Mouse (Mus musculus) frontal cortex, adult 2 months (tissue): ENCODE data around the gene Gart. TPM values are rescaled to one million over a fixed set of nuclear protein-coding genes. Genes with fewer than 3 reads are reported as not detected.

ENCODE experiments used
- DNase-seq, 2 experiments: peaks; one replicate each; pipeline ENCODE4 v3.0.0; 2022; ENCODE audit warnings: low spot score in 1 of 2; ENCODE audit errors: extremely low spot score in 1 of 2
- polyA plus RNA-seq: library from polyadenylated mRNA; depleted of rRNA; stranded (reverse); fragments of >200 nt; gene quantifications from 2 replicates; pipeline ENCODE4 v1.2.3, GENCODE M21; 2012; rRNA removed

Gene Gart
- polyA plus RNA-seq, 1 experiment = 32.0 TPM

- no peak for DNase-seq
These were observed 71.6 kb downstream of the Gart start for GRCm38 (mm10) chr16:91575151-91575550.

Other genes with a start within 250 kb of the Gart start
- gene Il10rb, start 240.8 kb downstream of the Gart start, polyA plus RNA-seq = 11.1 and 14.8 TPM in 2 replicates
- 34.4 and 37.8 TPM in 2 replicates for gene Ifnar1, start 161.7 kb downstream of the Gart start, polyA plus RNA-seq
- gene Ifngr2, start 99.9 kb downstream of the Gart start, polyA plus RNA-seq = 18.0 and 27.4 TPM in 2 replicates
- gene Tmem50b, start 49.2 kb downstream of the Gart start, polyA plus RNA-seq = 92.5 and 96.4 TPM in 2 replicates
- gene Dnajc28, start 27.9 kb downstream of the Gart start, polyA plus RNA-seq = 6.4 and 6.6 TPM in 2 replicates
- gene Son, start 554 bp upstream of the Gart start, polyA plus RNA-seq = 367 and 426 TPM in 2 replicates
- gene Donson, start 41.8 kb upstream of the Gart start, polyA plus RNA-seq = 28.6 and 30.5 TPM in 2 replicates
- gene Cryzl1, start 82.0 kb upstream of the Gart start, polyA plus RNA-seq = 107 and 121 TPM in 2 replicates
- 76.0 and 78.5 TPM in 2 replicates for gene Itsn1, start 82.3 kb upstream of the Gart start, polyA plus RNA-seq